Mouse (Mus musculus): ENCODE data around the gene Mthfd2.
A peak's percentile ranks its signal among the peaks of the same experiment; 100 is the strongest.

The Mthfd2 gene

GRCm38 (mm10) chr6:83327591-83328190 lies 2.0 kb upstream of the Mthfd2 start:
- DNase-seq: no peak

DNA sequence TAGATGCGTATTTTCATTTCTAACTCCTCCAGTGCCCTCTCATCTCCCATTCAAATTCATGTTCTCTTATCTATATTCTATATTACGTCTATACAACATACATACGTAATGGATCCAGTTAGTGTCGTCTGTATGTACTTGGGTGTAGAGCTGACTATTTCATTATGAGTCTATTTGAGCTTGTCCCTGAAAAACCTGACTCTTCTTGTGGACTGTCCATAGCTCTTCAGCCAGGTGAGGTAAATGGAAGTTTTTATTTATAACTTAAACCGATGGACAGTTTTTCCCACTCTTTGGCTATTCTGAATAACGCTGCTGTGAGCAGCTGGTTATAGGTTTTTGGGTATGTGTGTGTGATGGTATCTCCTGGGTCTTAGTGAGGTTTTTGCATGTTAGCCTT lies 1.1 kb upstream of the Mthfd2 start:
- no peak for DNase-seq

- DNase-seq: no peak
Measured at GRCm38 (mm10) chr6:83326394-83326736, 657 bp upstream of the Mthfd2 start.

- DNase-seq: no peak
Measured at GRCm38 (mm10) chr6:83323652-83324419, 1.9 kb downstream of the Mthfd2 start.

- no peak for DNase-seq
Measured at GRCm38 (mm10) chr6:83322794-83323193, 2.9 kb downstream of the Mthfd2 start.

DNA sequence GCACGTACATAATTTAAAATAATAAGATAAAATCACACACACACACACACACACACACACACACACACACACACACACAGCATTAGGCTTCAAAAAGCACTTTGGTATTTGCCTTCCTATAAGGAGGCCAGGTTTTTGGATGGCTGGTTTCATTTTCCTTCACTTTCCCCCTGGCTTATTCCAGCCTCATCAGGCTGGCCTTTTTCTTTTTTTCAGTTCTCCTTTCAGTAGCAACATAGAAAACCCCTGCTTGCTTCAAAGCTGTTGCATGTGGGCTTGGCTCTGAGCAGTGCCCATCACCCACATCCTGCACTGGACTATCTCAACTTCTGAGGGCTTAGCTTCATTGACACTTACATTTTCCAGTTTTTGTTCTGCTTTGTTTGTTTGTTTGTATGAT lies 3.8 kb downstream of the Mthfd2 start:
- no peak for DNase-seq

- DNase-seq: peak; percentile 91 to 92
Measured at GRCm38 (mm10) chr6:83317108-83317741, 8.5 kb downstream of the Mthfd2 start.

GRCm38 (mm10) chr6:83316022-83316421 lies 9.7 kb downstream of the Mthfd2 start:
- DNase-seq: no peak

- no peak for DNase-seq
Measured at GRCm38 (mm10) chr6:83315293-83315692, 10.4 kb downstream of the Mthfd2 start.

DNA sequence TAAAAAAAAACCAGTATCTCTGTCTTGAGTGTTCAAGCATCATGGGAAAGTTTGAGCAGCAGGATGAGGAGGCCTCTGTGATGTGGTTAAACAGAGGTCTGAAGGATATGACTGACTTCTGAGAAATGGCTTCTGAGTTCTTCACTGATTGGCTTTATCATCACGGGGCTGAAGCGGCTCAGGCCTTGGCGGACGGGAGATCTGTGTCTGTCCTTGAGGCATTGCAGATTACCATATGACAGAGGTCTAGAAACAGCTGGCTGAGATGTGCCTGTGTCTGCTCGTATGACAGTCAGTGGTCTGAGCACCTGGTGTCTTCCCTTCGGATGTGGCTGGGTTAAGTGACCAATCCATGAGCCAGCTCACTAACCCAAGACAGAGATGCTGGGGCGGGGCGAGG lies 13.2 kb downstream of the Mthfd2 start:
- no peak for DNase-seq

DNA sequence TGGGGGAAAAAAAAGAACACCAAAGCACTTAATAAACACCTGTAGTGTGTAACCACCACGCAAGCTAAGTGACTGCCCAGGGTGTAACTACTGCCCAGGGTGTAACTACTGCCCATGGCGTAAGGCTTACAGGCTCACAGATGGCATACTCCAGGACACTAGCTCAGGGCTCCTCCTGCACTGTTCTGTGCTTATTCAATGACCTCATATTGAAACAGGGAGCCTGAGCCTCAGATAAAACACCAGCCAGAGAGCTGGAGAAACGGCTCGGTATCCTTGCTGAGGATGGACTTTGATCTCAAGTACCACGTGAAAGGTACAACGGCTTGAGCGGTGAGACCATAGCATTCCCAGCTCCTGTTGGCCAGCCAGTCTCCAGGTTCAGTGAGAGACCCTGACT lies 13.7 kb downstream of the Mthfd2 start:
- no peak for DNase-seq

- no peak for DNase-seq
Measured at GRCm38 (mm10) chr6:83311206-83311605, 14.5 kb downstream of the Mthfd2 start.

GRCm38 (mm10) chr6:83309017-83309416 lies 16.7 kb downstream of the Mthfd2 start:
- DNase-seq: no peak

DNA sequence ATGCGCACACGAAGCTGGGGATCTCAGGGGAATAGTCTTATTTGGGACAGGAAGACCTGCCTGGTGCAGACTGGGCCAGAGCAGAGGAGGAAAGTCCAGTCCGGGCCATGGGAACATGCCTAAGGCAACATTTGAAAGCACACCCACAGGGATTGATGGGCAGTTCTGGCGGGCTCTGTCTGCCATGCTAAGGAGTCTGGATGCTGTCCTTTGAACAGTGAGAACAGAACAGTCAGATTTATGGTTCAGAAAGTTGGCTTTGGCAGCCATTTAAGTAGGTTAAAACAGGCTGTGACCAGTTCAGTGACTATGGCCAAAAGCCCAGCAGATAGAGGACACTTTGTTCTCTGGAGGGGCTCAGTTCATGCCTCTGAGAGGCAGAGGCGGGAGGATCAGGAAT lies 23.4 kb downstream of the Mthfd2 start:
- no peak for DNase-seq

DNA sequence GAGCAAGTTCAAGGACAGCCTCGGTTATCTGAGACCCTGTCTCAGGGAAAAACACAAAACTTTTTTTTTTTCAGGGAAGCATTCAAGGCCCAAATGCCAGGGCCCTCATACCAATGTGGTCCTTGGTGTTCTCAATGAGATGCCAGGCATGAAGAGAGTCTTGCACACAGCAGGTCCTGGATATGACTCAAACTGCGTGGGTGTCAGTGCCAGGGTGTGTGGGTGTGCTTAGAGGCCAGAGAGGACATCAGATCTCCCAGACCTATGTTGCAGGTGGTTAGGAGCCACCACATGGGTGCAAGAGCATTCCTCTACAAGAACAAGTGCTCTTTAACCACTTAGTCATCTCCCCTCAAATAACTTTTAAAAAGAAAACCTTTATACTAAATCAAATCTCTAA lies 24.4 kb downstream of the Mthfd2 start:
- DNase-seq: no peak

- DNase-seq: no peak
Measured at GRCm38 (mm10) chr6:83300447-83301229, 25.1 kb downstream of the Mthfd2 start.

DNA sequence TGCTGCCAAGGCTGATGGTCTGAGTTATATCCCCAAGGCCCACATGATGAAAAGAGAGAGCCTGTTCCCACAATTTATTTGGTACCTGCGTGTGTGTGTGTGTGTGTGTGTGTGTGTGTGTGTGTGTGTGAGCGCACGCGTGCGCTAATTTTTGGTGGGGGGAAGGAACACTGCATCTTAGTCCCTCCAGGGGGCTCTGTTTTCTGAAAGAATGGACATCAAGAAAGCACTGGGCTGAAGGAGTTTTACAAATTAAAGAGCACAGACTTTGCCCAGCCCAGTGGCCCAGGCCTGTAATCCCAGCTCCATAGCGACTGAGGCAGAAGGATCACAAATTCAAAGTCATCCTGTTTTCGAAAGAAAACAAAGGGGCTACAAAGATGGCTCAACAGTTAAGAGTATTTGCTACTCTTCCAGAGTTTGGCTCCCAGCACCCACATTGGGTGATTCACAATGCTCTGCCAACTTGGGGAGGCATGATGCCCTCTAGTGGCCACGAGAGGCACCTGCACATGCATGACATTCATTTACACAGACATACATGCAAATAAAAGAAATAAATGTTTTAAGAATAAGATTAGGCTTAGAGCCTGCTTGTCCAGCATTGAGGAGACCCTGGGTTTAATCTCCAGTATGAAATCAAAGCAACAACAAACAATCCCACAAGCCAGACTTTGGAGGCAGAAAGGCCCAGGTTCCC lies 45.3 kb downstream of the Mthfd2 start:
- DNase-seq: no peak

DNA sequence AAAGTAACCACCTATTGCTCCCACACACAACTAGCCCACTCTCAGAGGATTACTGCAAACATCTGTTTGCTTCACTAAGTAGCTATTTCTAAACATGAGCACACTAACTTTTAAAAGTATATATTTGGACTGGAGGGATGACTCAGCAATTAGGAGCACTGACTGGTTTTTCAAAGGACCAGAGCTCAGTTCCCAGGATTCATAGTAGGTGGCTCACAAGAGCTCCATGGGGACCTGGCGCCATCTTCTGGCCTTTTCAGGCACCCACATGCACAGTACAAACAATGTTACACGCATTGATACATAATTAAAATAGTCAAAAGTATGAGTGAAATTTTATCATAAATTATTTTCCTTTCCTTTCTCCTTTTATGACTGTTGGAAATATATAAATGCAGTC lies 46.8 kb downstream of the Mthfd2 start:
- peak; percentile 23 to 24 for DNase-seq

DNA sequence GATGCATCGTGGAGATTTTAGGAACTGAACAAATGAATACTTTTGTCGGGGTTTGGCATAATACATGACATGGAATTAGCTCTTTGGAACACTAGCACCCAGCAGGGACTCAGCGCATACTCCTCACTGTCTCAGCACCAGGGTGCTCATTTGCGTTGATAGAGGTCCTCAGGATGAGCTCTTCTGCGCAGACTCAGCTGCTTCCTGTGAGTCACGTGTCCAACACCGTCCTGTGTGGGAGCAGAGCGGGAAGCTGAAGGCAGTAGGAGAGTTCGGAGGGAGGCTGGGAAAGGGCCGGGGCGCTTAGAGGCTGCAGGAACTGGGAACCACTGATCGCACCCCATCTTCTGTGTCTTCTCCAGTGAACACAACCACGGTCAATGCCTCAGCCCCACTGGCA lies 48.6 kb downstream of the Mthfd2 start:
- no peak for DNase-seq

DNA sequence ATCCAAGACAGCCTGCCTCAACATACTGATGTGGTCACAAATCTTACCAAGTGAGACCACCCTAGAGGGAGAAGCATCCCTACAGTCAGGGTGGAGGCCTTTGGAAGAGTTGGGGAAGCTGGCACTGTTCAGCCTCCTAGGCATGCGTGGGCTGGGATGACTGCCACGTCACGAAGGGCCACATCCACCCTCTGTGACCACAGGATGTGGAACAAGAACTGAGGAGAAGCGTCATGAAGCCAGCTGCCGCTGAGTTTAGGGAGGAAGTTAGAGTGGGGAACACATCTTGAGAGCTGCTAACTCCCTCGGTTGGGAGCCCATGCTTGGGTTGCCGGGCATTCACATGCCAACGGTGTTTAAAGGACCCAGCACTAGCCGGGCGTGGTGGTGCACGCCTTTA lies 52.0 kb downstream of the Mthfd2 start:
- no peak for DNase-seq

GRCm38 (mm10) chr6:83268144-83269010 lies 57.3 kb downstream of the Mthfd2 start:
- DNase-seq: peak; percentile 89 to 91

DNA sequence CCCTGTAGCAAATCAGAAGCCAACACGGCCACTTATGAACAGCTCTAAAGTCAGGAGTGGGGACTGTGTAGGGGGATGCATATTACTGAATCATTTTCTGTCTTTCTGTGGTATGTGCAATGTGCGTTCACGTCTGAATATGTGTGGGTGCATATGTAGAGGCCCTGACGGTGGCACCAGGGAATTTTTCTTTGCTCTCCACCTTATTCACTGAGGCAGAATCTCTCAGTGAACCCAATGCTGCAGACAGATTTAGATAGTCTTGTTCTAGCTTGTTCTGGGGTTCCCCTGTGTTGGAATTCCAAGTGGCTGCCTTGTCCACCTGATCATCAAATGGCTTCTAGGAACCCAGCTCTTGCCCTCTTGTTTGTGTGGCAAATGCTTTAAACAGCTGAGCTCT lies 58.1 kb downstream of the Mthfd2 start:
- peak in 1 of 2 experiments; percentile 15 for DNase-seq
